Mouse (Mus musculus): ENCODE results near the gene Ptprn2. TPM values are rescaled to one million over a fixed set of nuclear protein-coding genes. Genes with fewer than 3 reads are reported as not detected.

Gene Ptprn2
- total RNA-seq, 2 experiments from 2014 or later = not detected

DNA sequence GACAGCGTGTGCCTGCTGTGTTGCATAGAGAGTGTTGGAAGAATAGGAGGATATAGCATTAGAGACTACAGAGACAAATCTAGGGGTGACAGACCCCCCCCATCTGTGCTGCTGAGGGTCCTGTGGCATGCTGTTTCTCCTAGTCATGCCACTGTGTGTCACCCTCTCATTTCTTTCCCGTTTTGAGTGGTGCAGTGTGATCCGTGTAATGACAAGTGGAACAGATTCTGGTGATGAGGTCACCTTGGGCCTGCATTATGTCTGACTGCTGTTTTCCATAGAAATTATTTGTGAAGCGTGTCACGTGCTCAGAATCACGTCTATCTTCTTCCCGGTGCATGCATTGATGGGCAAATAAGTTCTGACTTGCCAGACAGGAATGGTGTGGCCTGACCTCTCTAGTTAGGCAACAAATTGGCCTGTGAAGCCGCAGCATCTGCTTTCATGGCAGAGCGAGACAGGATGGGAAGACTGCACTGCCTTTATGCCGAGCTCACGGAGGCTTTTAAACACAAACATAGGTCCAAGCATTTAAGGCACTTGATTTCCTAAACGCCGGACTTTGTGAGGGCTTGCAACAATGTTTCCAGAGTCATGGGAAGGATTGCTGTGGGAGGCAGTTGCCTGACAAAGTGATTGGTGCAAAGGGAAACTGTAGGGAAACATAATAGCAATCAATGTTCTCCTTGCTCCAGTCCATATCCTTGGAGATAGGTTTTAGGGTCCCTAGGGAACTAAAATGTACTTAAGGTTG lies 467.1 kb downstream of the Ptprn2 start:
- no peak for ATAC-seq (ENCODE audit: poor library complexity, severe bottlenecking)

DNA sequence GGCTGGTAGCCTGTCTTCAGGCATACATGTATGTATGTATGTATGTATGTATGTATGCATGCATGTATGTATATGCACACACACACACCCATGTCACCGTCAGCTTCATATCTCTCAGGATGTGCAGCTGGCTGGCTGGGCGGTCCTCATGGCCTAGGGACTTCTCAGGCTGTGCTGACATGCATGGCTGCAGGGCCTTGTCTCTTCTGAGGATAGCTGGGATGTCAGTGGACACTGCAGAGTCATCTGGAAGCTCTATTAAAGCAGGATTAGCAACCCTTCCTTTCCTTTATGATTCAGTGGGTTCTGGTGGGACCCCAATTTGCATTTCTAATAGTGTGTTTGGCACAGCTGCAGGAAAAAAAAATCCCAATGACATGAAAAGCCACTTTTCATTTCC lies 473.6 kb downstream of the Ptprn2 start:
- no peak for ATAC-seq (ENCODE audit: poor library complexity, severe bottlenecking)

DNA sequence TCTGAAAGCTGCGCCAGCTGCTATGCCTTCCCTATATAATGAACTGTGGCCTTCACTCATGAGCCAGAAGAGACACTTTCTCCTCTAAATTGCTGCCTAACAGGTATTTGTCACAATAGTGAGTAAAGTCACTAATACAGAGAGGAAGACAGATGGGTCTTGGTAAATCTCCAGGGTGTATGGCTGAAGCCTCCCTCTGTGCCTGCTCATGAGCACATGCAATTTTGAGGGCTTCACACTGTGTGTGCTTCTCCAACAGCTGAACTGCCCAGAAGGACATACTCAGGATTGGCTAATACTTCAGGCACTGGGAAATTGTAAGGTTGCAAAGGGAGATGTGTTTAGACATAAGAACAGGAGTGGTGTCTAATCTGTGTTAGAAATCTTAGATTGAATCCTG lies 478.4 kb downstream of the Ptprn2 start:
- ATAC-seq (ENCODE audit: poor library complexity, severe bottlenecking) = no peak

DNA sequence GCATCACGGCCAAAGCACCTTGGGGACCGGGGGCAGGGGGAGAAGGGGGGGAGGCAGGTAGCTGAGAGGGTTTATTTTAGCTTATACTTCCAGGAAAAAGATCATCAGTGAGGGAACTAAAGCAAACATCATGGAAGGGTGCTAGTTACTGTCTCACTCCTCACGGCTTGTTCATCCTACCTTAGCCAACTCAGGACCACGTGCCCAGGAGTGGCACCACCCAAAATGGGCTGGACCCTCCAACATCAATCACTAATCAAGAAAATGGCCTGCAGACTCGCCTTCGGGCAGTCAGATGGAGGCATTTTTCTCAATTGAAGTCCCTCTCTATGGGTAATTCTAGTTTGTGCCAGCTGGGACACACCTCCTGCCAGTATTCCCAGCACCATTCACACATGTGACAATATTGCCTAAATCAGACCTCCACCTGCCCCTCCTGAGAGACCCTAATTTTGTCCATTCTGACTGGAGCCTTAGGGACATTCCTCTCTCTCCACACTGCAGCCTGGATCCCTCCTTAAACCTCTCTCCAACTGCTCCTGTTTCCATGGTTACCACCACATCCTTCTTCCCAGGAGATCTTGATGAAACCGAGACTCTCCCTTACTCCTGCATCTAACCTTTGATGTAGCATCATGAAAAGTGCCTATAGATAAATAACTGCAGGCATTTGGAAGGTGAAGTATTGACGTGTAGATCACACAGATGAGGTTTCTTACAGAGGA lies 482.9 kb downstream of the Ptprn2 start:
- ATAC-seq (ENCODE audit: poor library complexity, severe bottlenecking) = no peak

DNA sequence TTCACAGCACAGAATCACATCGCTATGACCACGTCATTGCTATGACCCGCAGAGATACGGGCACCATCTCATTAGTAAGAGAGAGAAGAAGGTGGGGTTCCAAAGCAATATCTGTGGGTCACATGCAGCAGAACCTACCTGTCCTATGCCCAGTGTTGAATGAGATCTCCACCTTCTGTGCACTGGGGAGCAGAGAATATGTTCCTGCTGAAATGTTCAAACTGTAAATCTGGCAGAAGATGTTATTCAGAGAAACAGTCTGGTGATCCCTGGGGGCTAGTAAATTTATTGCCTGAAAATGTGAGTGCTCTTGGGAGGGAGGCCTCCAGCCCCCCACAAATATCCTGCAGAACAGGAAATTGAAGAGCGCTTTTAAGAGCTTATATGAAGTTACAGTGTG lies 490.0 kb downstream of the Ptprn2 start:
- ATAC-seq (ENCODE audit: poor library complexity, severe bottlenecking) = no peak

DNA sequence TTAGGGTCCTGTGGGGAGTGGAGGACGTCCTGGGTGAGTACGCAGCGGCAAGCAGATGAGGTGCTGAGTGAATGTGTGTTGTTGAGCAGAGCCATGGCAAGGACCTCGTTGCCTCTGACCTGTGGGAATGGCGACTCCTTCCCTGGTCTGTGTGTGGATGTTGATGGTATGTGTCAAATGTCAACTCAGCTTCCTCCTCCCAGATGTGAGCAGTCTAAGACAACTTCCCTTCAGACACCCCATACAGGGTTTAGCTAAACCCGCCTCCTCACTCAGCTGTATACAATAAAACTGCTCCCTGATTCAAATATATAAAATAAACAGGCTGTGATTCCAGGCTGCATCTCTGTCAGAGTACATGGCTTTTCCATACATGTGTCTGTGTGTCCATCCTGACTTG lies 491.5 kb downstream of the Ptprn2 start:
- ATAC-seq (ENCODE audit: poor library complexity, severe bottlenecking) = no peak

DNA sequence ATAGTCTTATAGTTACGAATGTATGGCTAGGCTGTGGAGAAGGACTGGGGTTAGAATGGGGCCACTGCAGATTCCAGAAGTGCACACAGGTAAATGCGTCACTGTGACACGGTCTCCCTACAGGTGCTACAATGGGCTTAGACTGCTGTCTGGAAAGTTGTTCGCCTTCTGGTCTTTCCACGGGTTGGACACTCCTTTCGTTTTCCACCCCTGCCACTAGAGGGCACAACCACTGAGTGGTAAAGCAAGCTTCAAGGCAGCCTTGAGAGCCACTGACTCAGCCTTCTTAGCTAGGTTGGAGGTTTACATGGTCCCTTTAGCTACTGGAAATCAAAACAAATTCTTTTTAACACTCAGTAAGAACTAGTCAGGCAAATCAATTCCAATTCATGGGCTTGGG lies 492.7 kb downstream of the Ptprn2 start:
- ATAC-seq (ENCODE audit: poor library complexity, severe bottlenecking) = no peak

DNA sequence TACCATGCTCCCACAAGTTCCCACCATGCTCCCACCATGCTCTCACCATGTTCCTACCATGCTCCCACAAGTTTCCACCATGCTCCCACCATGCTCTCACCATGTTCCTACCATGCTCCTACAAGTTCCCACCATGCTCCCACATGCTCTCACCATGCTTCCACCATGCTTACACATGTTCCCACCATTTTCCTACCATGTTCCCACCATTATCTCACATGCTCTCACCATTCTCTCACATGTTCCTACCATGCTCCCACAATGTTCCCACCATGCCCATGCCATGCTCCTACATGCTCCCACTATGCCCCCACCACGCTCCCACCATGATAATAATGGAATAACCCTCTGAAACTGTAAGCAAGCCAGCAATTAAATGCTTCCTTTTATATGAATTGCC lies 495.8 kb downstream of the Ptprn2 start:
- ATAC-seq (ENCODE audit: poor library complexity, severe bottlenecking) = no peak

DNA sequence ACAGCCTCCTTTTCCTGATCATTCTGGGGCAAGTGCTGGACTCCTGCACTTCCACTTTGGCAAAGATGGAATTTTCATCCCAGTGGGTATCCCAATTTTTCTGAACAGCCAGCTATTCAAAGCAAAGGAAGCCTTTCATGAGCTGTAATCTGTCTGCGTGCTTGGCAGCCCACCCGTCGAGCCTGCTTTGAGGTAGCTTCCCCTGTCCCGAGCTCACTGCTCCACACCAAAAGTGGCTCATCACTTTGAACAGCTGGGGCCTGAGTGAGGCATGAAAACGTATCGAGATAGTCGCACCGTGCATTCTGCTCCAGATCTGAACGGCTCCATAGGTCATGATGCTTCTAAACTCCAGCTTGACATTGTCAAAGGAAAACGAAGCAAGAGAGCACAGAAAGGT lies 503.6 kb downstream of the Ptprn2 start:
- no peak for ATAC-seq (ENCODE audit: poor library complexity, severe bottlenecking)

DNA sequence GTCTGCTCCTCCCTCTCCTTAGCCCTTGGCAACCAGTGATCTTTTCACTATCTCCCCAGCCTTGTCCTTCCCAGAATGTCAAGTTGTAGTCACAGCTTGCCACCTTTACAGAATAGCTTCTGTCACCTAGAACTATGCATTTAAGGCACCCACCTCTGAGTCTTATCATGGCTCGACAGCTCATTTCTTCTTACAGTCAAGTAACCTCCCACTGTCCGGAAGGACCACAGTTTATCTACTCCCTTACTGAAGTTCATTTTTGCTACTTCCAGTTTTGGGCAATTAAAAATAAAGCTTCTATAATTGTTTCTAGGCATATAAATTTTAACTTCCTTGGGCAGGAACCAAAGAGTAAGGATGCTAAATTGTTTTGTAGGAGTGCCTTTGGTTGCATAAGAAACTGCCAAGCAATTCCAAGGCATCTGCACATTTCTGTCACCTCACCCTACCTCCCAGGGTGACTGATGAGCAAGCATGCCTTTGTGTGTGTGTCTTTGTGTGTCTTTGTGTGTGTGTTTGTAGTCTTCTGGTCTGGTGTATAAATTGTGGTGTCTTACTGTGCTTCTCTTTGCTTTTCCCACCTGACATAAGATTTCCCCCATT lies 516.1 kb downstream of the Ptprn2 start:
- no peak for ATAC-seq (ENCODE audit: poor library complexity, severe bottlenecking)

DNA sequence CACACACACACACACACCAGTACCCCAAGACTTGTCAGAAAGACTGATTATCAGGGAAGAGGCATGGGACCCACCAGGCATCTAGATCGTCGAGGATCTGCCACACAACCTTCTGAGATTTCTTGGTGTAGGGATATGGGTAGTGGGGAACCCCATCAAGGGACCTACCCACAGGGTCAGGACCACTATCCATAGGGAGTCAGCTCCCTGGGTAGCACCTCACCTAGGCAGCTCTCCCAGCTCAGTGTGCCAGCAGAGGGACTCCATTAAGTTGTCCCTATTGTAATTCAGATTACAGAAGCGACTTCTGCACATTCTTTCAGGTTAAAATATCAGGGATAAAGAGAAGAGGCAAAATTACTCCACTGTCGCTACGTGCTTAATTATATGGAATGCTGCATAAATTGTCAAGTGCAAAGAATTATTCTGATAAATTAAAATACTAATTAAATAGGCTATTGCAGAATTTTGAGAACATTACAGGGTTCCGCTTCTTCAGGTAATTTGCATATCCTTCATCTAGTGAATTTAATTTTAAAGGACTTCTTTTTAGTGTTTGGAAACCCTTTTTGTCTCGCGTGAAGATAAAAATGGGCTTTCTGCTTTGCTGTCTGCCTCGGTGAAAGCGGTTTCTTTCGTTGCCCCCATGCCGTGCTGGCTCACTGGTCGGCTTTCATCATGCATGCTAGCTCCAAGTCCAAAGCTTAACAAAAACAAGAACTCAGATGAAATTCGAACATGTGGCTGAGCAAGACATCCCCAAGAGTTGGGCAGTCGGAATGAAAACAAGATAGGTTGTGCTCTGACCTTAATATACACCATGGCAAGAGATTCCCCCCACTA lies 531.5 kb downstream of the Ptprn2 start:
- no peak for ATAC-seq (ENCODE audit: poor library complexity, severe bottlenecking)

DNA sequence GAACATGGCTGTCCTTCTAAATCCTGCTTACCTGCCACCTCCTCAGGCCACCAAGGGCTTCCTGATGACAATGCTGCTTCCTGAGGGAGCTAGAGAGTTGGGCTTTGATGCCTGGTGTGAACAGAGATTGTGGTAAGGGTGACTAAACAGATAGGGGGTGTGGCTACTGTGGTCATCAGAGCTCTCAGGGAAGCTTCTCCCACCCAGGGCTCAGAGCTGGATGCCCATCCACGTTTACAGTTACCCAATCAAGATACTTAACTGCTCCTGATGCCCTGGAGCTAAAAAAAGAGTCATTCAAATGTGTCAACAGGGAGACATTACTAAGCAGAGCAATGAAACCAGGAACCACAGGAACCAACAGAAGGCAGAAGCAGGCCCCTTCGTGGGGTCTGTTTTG lies 532.4 kb downstream of the Ptprn2 start:
- ATAC-seq (ENCODE audit: poor library complexity, severe bottlenecking) = peak; percentile 16; the same call in 1 of the 2 replicates

DNA sequence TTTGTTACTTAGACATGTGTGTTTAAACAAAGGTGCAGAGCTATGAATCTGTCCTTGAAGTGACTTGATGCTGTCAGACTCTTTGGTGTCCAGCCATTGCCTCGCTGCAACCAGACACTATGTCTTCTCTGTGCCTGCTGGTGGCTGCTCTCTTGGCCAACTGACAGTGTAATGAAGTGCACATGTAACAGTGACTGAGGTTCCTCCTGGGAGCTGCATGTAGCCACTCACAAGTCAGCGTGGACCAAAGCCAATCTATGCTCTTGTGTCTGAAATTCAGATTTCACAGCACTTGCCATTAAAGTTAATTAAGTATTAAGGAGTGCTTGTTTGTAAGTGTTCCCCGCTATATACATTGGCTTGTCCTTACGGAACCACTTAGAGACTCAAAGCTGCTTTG lies 537.7 kb downstream of the Ptprn2 start:
- no peak for ATAC-seq (ENCODE audit: poor library complexity, severe bottlenecking)

DNA sequence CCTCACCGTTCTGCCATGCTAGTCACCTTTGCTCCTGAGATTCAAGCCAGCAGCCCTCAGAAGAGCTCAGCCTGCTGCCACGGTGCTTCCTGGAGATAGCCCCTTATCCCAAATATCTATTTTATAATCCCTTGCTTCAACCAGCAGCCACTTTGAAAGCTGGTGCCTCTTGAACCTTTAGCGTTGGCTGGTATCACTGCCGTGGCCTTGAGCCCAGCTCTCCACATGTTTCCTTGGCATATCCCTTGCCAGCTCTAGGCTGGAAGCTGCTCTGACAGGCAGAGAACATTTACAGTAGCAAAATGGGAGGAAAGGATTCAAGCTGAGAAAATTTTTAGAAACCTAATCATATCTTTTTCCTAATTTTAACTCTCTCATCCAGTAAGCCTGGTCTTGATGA lies 539.4 kb downstream of the Ptprn2 start:
- no peak for ATAC-seq (ENCODE audit: poor library complexity, severe bottlenecking)

DNA sequence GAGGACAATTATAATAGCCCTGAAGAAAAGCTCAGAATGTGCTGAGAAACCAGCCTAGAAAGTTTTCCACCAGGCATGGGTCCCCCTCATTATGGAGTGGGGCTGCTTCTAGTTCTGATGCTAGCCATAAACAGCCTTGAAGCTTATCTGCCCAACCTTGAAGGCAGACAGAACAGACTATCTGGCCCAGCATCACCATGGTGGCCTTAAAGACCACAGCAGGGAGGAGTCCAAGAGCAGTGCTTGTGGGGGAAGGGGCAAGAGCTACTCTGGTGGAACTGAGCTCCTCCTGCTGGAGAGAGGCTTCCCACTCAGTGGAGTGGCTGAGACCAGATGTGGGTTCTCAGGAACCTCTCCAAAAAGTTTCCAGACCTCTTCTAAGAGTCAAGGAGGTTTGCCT lies 540.2 kb downstream of the Ptprn2 start:
- no peak for ATAC-seq (ENCODE audit: poor library complexity, severe bottlenecking)

DNA sequence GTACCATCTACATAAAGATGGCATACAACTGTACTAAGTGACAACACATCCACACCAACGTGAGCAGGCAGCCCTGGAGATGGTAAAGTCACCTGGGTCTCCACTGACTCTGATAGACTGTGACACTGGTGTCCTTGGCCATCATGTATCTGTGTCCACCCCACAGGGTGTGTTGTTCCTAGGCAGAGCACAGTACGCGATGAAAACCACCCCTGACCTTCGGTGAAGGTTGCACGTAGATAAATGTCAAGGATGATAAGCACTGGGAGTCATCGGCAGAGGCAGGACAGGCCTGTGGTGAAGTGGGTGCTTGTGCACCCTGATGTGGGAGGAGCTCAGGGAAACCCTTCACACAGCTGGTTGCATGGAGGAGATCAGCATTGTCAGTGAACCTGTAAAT lies 541.8 kb downstream of the Ptprn2 start:
- no peak for ATAC-seq (ENCODE audit: poor library complexity, severe bottlenecking)

DNA sequence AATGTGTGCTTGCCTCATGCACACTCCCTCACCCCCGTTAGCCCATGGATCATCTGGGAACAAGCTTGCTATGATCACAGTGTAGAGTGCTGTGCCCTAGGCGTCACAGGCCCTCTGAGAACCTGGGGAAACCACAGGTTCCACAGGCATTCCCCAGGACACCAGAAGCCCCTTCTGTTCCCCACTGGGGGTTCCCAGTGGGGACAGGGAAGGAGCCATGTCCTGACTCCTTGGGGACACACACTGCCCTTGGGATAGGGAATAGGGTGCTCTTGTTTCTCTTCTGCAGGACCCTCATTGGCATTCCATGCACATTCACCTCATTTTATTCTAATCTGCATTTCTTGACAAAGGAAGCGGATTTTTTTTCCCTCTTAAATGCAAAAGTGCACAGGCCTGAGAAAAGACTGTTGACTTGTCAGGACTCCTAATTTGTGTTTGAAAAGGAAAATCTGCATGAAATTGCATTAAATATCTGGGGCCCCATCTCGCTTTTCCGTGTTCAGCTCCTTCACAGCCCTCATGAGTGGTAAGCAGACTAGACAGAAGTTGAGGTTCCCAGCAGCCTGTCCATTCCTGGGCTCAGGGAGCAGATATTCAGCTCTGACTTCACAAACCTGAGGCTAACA lies 542.9 kb downstream of the Ptprn2 start:
- no peak for ATAC-seq (ENCODE audit: poor library complexity, severe bottlenecking)

DNA sequence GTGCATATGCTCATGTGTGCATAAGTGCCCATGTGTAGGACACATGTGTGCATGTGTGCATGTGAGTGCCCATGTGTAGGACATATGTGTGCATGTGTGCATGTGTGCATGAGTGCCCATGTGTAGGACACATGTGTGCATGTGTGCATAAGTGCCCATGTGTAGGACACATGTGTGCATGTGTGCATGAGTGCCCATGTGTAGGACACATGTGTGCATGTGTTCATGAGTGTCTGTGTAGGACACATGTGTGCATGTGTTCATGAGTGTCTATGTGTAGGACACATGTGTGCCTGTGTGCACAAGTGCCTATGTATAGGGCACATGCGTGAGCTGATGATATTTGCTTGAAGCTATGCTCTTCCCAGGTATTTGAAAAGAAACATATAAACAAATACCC lies 547.7 kb downstream of the Ptprn2 start:
- ATAC-seq (ENCODE audit: poor library complexity, severe bottlenecking) = no peak

DNA sequence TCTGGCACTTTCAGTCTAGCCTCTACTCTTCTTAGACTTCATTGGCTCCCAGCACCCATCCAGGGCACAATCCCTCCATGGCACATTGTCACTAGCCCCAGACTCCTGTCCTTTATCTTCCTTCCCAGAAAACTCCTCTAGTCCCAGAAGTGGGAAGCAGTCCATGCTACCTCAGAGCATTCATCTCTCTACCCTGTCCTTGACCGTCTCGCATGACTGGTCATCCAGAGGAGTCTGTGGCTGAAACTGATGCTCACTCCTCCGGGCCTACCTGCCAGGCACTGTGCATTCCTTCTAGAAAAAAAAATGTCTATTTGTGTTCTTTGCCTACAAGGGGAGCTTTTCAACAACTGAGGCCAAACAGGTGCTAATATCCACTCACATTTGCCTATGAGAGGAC lies 549.0 kb downstream of the Ptprn2 start:
- no peak for ATAC-seq (ENCODE audit: poor library complexity, severe bottlenecking)

DNA sequence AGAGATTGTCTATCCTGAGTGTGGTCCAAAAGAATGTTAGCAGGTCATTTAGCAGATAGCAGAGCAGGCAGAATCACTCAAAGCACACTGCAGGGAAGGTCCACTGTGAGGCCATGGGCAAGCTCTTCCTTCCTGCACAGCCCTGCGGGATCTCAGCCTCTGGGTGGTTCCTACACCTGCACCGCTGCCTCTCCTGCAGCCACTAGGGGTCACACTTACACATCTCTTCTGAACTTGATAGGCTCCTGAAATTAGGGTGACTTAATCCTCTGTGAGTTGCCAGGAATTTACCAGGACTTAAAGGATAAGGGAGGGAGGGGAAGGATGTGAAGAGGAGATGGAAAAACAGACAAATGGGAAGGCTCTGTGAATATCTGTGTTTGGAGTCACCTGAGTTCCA lies 549.7 kb downstream of the Ptprn2 start:
- peak; percentile 78 for ATAC-seq (ENCODE audit: poor library complexity, severe bottlenecking)

DNA sequence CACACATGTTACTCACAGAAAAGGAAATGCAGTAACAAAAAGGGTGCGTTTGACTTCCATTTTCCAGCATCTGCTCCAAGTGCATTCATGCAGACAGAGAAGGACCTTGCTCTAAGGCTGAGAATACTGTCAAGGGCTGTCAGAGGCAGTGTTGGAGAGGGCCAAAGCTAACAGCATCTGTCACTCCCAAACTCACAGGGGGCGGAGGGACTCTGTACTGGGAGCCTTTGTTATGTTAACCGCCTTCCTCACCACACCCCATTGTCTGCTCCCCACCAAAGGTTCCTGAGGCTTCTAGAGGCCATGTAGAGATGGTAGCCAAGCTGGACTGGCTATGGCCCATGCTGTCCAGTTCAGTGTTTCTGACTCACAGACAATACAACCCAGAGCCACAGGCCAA lies 553.9 kb downstream of the Ptprn2 start:
- ATAC-seq (ENCODE audit: poor library complexity, severe bottlenecking) = no peak

Data from megakaryocyte, adult 5-6 weeks (primary cell).